Mouse (Mus musculus): ENCODE data around the gene Il31. TPM values are rescaled to one million over a fixed set of nuclear protein-coding genes. Genes with fewer than 3 reads are reported as not detected.
"Not testable (repeated sequence)": the region's sequence is repeated elsewhere in the genome, so short reads cannot be mapped to it uniquely, and the experiment has no call there.

Il31 gene
- polyA plus RNA-seq, 1 experiment from 2014 or later: not detected

GRCm38 (mm10) chr5:123522166-123522565 is 32.9 kb upstream of the Il31 start:
- Histone ChIP-seq H3K36me3 (ENCODE audit: control insufficient read depth, insufficient read depth, low read length) (peaks cover 18% of the 10 kb centered on the region), H3K9ac (ENCODE audit: low read length) (no peak overlapping the region), H3K4me1 (replicated peaks; ENCODE audit: control insufficient read depth, insufficient read depth, low read length) (peaks cover 12% of the 10 kb centered on the region), H3K9me3 (ENCODE audit: control insufficient read depth, low read length) (no peaks in the 10 kb centered on the region), H3K27ac (ENCODE audit: low read depth) (no peak overlapping the region), H3K4me2 (ENCODE audit: low read length) (no peak overlapping the region), H3K4me3 (ENCODE audit: low read depth, low read length) (no peak overlapping the region), H3K27me3 (replicated peaks; ENCODE audit: control insufficient read depth, insufficient read depth, low read length) (no peaks in the 10 kb centered on the region)
- ATAC-seq (replicated peaks; ENCODE audit: low FRiP score, low TSS enrichment, low read depth) (no peak), DNase-seq (ENCODE audit: low spot score) (no peak)
- WGBS: 81% methylated on average over 1 of the region's 1 CpGs

DNA sequence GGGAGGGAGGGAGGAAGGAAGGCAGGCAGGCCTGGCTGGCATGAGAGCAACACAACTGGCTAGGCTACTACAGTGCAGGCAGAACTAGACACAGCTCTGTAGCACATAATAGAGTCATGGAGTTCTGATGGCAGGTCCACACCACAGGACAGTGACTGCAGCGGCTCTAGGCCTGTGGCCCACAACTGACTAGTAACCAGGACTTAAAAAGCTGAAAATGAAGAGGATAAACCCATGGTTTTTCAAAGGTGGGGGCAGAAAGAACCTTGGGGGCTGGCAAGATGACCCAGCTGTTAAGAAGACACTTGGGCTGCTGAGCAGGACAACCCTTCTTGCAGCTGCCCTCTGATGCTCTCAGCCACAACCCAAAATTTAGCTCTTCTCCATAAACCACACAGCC is 32.3 kb upstream of the Il31 start:
- Histone ChIP-seq H3K36me3 (ENCODE audit: control insufficient read depth, insufficient read depth, low read length) (peaks cover 24% of the 10 kb centered on the region), H3K9me3 (ENCODE audit: control insufficient read depth, low read length) (no peaks in the 10 kb centered on the region), H3K4me1 (replicated peaks; ENCODE audit: control insufficient read depth, insufficient read depth, low read length) (peaks cover 12% of the 10 kb centered on the region), H3K27ac (ENCODE audit: low read depth) (no peak overlapping the region), H3K4me3 (ENCODE audit: low read depth, low read length) (no peak overlapping the region), H3K9ac (ENCODE audit: low read length) (no peak overlapping the region), H3K4me2 (ENCODE audit: low read length) (no peak overlapping the region), H3K27me3 (replicated peaks; ENCODE audit: control insufficient read depth, insufficient read depth, low read length) (no peaks in the 10 kb centered on the region)
- no peak for ATAC-seq (replicated peaks; ENCODE audit: low FRiP score, low TSS enrichment, low read depth)
- no peak for DNase-seq (ENCODE audit: low spot score)
- 100% methylated on average over 1 of the region's 1 CpGs for WGBS

DNA sequence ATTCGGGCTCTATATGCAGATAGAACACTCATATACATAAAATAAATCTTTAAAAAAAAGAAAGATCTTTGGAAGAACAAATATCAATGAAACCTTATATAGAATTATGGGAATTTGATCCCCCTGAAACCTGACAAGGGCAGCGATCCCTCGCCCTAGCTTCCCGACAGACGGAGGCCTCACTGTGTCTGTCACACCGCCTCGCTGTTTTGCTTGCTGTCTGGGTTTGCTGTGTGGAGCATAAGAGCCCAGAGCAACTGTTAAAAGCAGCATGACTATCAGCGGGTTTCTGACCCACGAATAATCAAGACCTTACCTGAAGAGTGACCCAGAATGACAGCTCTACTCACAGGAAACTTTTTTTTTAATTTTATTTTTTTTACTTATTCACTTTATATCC is 31.4 kb upstream of the Il31 start:
- no peak for ATAC-seq (replicated peaks; ENCODE audit: low FRiP score, low TSS enrichment, low read depth)
- 90% methylated on average over 9 of the region's 9 CpGs for WGBS
- Histone ChIP-seq H3K4me1 (replicated peaks; ENCODE audit: control insufficient read depth, insufficient read depth, low read length) (peaks cover 12% of the 10 kb centered on the region), H3K36me3 (ENCODE audit: control insufficient read depth, insufficient read depth, low read length) (peaks cover 33% of the 10 kb centered on the region), H3K27me3 (replicated peaks; ENCODE audit: control insufficient read depth, insufficient read depth, low read length) (no peaks in the 10 kb centered on the region), H3K4me3 (ENCODE audit: low read depth, low read length) (no peak overlapping the region), H3K9ac (ENCODE audit: low read length) (no peak overlapping the region), H3K27ac (ENCODE audit: low read depth) (no peak overlapping the region), H3K4me2 (ENCODE audit: low read length) (no peak overlapping the region), H3K9me3 (ENCODE audit: control insufficient read depth, low read length) (no peaks in the 10 kb centered on the region)
- no peak for DNase-seq (ENCODE audit: low spot score)

GRCm38 (mm10) chr5:123514871-123515270 is 25.6 kb upstream of the Il31 start:
- no peak for ATAC-seq (replicated peaks; ENCODE audit: low FRiP score, low TSS enrichment, low read depth)

GRCm38 (mm10) chr5:123512102-123512501 is 22.8 kb upstream of the Il31 start:
- Histone ChIP-seq H3K27ac (ENCODE audit: low read depth) (no peak overlapping the region), H3K9ac (ENCODE audit: low read length) (no peak overlapping the region), H3K4me1 (replicated peaks; ENCODE audit: control insufficient read depth, insufficient read depth, low read length) (peaks cover 5% of the 10 kb centered on the region), H3K4me2 (ENCODE audit: low read length) (no peak overlapping the region), H3K9me3 (ENCODE audit: control insufficient read depth, low read length) (no peaks in the 10 kb centered on the region), H3K4me3 (ENCODE audit: low read depth, low read length) (no peak overlapping the region), H3K27me3 (replicated peaks; ENCODE audit: control insufficient read depth, insufficient read depth, low read length) (peaks cover 14% of the 10 kb centered on the region), H3K36me3 (ENCODE audit: control insufficient read depth, insufficient read depth, low read length) (peaks cover 41% of the 10 kb centered on the region)
- DNase-seq (ENCODE audit: low spot score) (no peak), ATAC-seq (replicated peaks; ENCODE audit: low FRiP score, low TSS enrichment, low read depth) (no peak)
- WGBS: 64% methylated on average over 3 of the region's 3 CpGs

More at GRCm38 (mm10) chr5:123514871-123515270, 25.6 kb upstream of the Il31 start:
- 93% methylated on average over 5 of the region's 5 CpGs for WGBS
- Histone ChIP-seq H3K9me3 (ENCODE audit: control insufficient read depth, low read length) (no peaks in the 10 kb centered on the region), H3K27ac (ENCODE audit: low read depth) (no peak overlapping the region), H3K36me3 (ENCODE audit: control insufficient read depth, insufficient read depth, low read length) (peaks cover 60% of the 10 kb centered on the region), H3K4me2 (ENCODE audit: low read length) (no peak overlapping the region), H3K4me3 (ENCODE audit: low read depth, low read length) (no peak overlapping the region), H3K9ac (ENCODE audit: low read length) (no peak overlapping the region), H3K4me1 (replicated peaks; ENCODE audit: control insufficient read depth, insufficient read depth, low read length) (0 out of 2 replicates have a peak, but pooled peaks cover 2% of the 10 kb centered on the region), H3K27me3 (replicated peaks; ENCODE audit: control insufficient read depth, insufficient read depth, low read length) (no peaks in the 10 kb centered on the region)
- no peak for DNase-seq (ENCODE audit: low spot score)

DNA sequence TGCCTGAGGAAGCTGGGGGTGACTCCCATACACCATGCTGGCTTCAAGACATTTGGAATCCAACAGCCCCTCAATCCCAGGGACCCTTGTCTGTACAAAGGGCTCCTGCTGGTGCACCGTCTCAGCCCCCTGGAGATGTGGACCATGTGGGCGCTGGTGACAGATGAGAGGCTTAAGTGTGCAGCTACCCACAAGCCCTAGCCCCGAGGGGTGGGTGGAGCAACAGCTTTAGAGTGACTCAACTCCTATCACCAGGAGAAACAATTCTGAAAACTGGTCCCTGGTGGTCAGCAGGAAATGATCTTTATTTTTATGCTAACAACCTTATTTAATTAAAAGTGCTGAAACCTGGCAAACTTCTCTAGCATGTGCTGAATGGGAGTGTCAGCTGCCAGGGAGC is 22.1 kb upstream of the Il31 start:
- not testable (repeated sequence) for H3K9me3 ChIP-seq (ENCODE audit: control insufficient read depth, low read length); ATAC-seq (replicated peaks; ENCODE audit: low FRiP score, low TSS enrichment, low read depth); H3K9ac ChIP-seq (ENCODE audit: low read length); H3K4me2 ChIP-seq (ENCODE audit: low read length); H3K4me1 ChIP-seq (replicated peaks; ENCODE audit: control insufficient read depth, insufficient read depth, low read length); H3K27ac ChIP-seq (ENCODE audit: low read depth); DNase-seq (ENCODE audit: low spot score); H3K4me3 ChIP-seq (ENCODE audit: low read depth, low read length)
- Histone ChIP-seq H3K36me3 (ENCODE audit: control insufficient read depth, insufficient read depth, low read length) (peaks cover 35% of the 10 kb centered on the region), H3K27me3 (replicated peaks; ENCODE audit: control insufficient read depth, insufficient read depth, low read length) (peaks cover 14% of the 10 kb centered on the region)
- WGBS: 79% methylated on average over 3 of the region's 3 CpGs

- no peak for ATAC-seq (replicated peaks; ENCODE audit: low FRiP score, low TSS enrichment, low read depth)
- Histone ChIP-seq H3K4me1 (replicated peaks; ENCODE audit: control insufficient read depth, insufficient read depth, low read length) (peaks cover 5% of the 10 kb centered on the region), H3K27me3 (replicated peaks; ENCODE audit: control insufficient read depth, insufficient read depth, low read length) (peaks cover 14% of the 10 kb centered on the region), H3K36me3 (ENCODE audit: control insufficient read depth, insufficient read depth, low read length) (peaks cover 22% of the 10 kb centered on the region), H3K9ac (ENCODE audit: low read length) (no peak within 1 kb of the TSS), H3K27ac (ENCODE audit: low read depth) (no peak within 1 kb of the TSS), H3K9me3 (ENCODE audit: control insufficient read depth, low read length) (no peaks in the 10 kb centered on the region), H3K4me3 (ENCODE audit: low read depth, low read length) (no peak within 1 kb of the TSS), H3K4me2 (ENCODE audit: low read length) (no peak within 1 kb of the TSS)
- 84% methylated on average over 5 of the region's 5 CpGs for WGBS
- no peak for DNase-seq (ENCODE audit: low spot score)
Measured at GRCm38 (mm10) chr5:123510160-123510559, 20.9 kb upstream of the Il31 start, which contains the start of gene B3gnt4. Gene B3gnt4 (plus strand): TSS chr5:123510460.

DNA sequence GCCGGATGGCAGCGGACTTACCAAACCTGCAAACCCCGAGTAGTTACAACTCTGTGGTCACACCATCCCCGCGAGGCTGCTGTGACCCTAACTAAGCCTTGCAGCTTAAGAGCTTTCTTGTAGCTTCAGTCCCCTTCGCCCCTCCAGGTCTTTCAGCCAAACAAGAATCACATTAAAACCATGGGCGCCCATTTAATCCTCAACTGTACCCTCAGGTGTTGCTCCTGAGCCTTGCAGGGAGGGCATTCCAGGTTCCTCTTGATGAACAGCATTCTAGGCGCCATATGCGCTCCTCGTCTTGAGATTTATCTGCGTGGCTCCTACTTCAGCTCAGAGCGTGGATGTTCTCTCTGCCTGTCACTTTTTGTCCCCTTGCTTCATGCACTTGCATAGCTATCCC is 19.6 kb upstream of the Il31 start:
- Histone ChIP-seq H3K9ac (ENCODE audit: low read length) (peak overlapping the region; percentile 43; the same call in 1 of the 2 replicates), H3K4me1 (replicated peaks; ENCODE audit: control insufficient read depth, insufficient read depth, low read length) (peaks cover 5% of the 10 kb centered on the region), H3K9me3 (ENCODE audit: control insufficient read depth, low read length) (no peaks in the 10 kb centered on the region), H3K36me3 (ENCODE audit: control insufficient read depth, insufficient read depth, low read length) (peaks cover 12% of the 10 kb centered on the region), H3K27me3 (replicated peaks; ENCODE audit: control insufficient read depth, insufficient read depth, low read length) (peaks cover 14% of the 10 kb centered on the region), H3K4me2 (ENCODE audit: low read length) (peak overlapping the region; percentile 76), H3K4me3 (ENCODE audit: low read depth, low read length) (peak overlapping the region; percentile 55), H3K27ac (ENCODE audit: low read depth) (no peak overlapping the region)
- DNase-seq (ENCODE audit: low spot score): no peak
- no peak for ATAC-seq (replicated peaks; ENCODE audit: low FRiP score, low TSS enrichment, low read depth)
- WGBS: 5% methylated on average over 12 of the region's 12 CpGs

DNA sequence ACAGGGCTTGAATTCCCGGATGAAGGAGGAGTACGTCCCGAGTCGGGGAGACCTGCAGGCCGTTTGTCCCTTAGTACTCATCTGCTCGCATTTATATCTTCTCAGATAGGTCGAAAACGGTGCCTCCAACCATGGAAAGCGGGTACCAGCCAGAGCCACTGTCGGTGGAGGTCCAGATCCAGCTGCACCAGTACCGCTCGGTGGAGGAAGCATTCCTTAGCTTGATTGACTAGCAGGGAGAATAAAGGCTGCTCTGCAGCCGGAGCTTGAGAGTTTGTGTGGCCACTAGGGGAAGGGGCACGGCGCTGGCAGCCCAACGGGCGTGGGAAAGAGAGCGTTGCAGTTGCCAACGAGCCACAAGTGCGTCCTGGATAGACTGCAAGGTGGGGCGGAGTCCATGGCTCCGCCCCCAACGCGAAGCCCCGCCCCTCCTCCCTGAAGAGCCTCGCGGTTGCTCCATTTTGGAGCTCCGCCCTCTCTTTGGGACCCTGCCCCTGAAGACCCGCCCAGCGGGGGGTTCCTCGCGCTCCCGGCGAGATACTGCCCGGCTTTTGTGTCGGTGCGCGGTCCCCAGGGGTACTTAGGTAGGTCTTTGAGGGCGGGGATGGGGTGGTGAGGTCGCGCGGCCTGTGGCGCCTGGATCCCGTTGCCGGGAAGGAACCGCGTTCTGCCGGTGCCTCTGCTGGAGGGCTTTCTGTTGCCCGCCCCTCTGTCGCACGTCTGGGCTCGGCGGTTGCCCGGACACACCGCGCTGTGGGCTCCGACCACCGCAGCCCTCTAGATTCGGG is 18.8 kb upstream of the Il31 start:
- no peaks in the 10 kb centered on the region for H3K9me3 ChIP-seq (ENCODE audit: control insufficient read depth, low read length)

More for the DNA sequence above, 18.8 kb upstream of the Il31 start:
- H3K4me1 ChIP-seq (replicated peaks; ENCODE audit: control insufficient read depth, insufficient read depth, low read length): peaks cover 5% of the 10 kb centered on the region
- peak; percentile 91 for ATAC-seq (replicated peaks; ENCODE audit: low FRiP score, low TSS enrichment, low read depth)
- H3K4me3 ChIP-seq (ENCODE audit: low read depth, low read length): peak overlapping the region; percentile 55
- H3K9ac ChIP-seq (ENCODE audit: low read length): peak overlapping the region; percentile 43
- no peak overlapping the region for H3K27ac ChIP-seq (ENCODE audit: low read depth)
- H3K4me2 ChIP-seq (ENCODE audit: low read length): peak overlapping the region; percentile 76
- peaks cover 7% of the 10 kb centered on the region for H3K36me3 ChIP-seq (ENCODE audit: control insufficient read depth, insufficient read depth, low read length)
- 1% methylated on average over 59 of the region's 59 CpGs for WGBS
- peaks cover 14% of the 10 kb centered on the region for H3K27me3 ChIP-seq (replicated peaks; ENCODE audit: control insufficient read depth, insufficient read depth, low read length)
- peak; percentile 93 for DNase-seq (ENCODE audit: low spot score)
